Mouse (Mus musculus): Measurements from ENCODE around the gene Acaa1b. TPM values are rescaled to one million over a fixed set of nuclear protein-coding genes. Genes with fewer than 3 reads are reported as not detected.
A peak's percentile ranks its signal among the peaks of the same experiment; 100 is the strongest.

Acaa1b gene
- total RNA-seq, 2 experiments from 2014 or later: 2.2 to 3.3 TPM

DNA sequence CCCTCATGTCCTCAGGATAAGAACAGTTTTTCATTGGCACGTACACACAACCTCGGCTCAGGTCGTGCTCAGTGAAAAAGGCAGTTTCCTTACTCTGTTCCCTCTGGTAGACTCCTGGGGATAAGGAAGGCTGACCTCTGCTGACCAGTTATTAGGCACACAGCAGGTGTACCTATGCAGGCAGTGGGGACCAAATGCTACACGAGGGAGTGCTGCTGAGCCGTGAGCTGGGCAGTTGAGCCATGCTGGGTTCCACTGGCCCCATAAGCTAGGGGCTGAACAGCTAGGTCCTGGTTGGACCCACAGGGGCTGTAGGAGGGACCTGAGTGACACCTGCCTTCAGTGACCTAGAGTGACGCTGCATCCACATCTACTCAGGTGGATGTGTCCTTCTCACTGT lies 11.3 kb downstream of the Acaa1b start:
- intact Hi-C loops (cut with DNase I): no loop called here
- DNase-seq (ENCODE audit: extremely low spot score in 1 of 2, low spot score in 2 of 2): no peak

DNA sequence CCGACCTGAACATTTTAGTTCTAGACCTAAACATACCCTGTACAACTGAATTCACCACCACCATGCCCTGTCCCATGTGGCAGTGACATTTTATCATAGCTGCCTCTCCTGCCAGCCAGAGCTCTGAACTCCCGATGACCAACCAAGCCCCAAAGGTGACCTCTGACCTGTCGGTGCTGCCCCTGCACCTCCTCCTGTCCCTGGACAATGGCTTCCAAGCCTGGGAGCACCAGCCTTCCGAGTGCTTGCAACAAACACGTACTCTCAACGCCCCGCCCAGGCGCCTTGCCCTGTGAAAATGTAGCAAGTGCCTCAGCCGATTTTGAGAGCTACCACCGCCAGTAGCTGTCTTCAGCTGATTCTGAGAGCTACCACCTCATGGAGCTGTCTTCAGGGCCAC lies 11.8 kb downstream of the Acaa1b start:
- DNase-seq (ENCODE audit: extremely low spot score in 1 of 2, low spot score in 2 of 2): no peak
- intact Hi-C loops (cut with DNase I): no loop called here

DNA sequence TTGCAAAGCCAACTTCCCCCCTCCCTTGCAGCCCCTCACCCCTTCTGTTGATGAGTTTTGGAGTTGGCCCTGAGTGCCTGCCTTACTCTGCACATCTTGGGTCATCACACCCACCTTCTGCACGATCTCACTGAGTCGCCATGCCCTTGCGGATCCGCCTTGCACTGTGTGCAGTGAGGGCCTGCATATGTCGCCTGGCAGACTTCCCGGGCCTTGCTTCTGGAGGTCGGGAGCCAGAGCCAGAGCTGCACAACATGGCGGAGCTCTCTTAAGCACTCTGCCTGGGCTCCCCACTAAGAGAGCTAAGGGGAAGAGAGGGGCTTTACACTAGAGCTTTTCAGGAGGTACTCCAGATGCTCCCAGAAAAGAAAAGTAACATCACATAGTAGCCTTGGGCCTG lies 12.2 kb downstream of the Acaa1b start:
- intact Hi-C loops (cut with DNase I): no loop called here
- no peak for DNase-seq (ENCODE audit: extremely low spot score in 1 of 2, low spot score in 2 of 2)

DNA sequence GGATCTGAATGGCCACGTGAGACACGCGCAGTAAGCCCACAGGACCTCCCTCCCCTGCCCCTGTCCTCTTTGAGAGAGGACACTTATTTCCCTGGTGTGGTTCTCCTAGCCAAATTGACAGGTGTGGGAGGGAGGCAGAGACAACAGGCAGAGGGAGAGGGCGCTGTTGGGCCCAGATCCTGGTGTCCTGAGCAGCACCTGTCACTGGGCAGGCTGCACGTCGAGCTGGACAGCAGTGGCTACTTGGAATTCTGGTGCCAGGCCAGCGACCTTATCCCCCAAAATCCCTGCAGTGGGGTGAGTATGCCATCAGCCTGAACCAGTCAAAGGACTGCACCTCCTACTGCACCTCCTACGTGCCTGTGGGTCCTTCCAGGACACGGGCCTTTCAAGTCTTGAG lies 13.5 kb downstream of the Acaa1b start:
- intact Hi-C loops (cut with DNase I): no loop called here
- DNase-seq (ENCODE audit: extremely low spot score in 1 of 2, low spot score in 2 of 2): no peak

DNA sequence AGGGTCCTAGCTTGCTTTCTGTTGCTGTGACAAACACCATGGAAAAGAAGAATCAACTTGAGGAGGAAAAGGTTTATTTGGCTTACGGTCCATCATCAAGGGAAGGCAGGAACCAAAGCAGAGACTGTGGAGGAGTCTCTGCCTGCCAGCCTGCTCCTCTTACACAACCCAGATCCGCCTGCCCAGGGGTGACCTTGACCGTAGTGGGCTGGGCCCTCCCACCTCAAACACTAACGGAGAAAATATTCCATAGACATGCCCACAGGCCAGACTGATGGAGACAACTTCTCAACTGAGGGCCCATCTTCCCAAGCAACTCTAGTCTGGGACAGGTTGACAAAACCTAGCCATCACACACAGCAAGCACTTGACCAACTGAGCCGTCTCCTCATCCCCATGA lies 14.8 kb downstream of the Acaa1b start:
- DNase-seq (ENCODE audit: extremely low spot score in 1 of 2, low spot score in 2 of 2): no peak
- intact Hi-C loops (cut with DNase I): no loop called here

DNA sequence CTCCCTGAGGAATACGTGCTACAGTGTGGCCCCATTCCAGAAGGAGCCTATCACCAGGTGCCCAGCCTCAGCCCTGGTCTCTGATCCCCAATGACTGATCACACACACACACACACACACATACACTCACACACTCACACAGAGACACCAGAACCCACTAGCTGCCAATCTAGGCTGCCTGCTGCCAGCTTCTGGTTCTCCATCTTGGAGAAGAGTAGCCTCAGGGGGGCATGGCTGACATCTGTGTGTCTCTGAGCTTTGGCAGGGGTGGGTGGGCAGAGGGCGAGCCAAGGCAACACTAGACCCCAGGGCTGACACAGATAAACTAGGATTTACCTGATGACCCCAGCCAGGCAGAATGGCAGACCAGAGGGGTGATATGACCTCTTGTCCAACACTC lies 18.1 kb downstream of the Acaa1b start:
- intact Hi-C loops (cut with DNase I): no loop called here
- no peak for DNase-seq (ENCODE audit: extremely low spot score in 1 of 2, low spot score in 2 of 2)

DNA sequence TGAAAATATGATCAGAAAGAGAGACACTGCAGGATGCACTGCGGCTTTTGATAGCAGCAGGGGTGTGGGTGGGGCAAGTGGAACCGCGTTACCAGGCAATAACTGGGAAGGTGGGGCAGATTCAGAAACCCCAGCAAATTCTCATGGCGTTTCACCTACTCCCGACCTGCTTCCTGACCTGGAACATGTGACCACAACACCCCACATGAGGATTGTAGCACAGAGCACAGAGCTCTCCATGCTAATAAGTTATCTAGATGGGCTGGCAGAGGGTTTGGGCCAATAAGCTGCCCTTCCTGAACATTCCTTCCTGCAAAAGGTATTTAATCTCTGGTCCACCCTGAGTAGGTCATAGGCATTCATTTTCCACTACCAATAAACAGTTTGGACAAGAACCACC lies 26.2 kb downstream of the Acaa1b start:
- no peak for DNase-seq (ENCODE audit: extremely low spot score in 1 of 2, low spot score in 2 of 2)
- intact Hi-C loops (cut with DNase I): no loop called here

DNA sequence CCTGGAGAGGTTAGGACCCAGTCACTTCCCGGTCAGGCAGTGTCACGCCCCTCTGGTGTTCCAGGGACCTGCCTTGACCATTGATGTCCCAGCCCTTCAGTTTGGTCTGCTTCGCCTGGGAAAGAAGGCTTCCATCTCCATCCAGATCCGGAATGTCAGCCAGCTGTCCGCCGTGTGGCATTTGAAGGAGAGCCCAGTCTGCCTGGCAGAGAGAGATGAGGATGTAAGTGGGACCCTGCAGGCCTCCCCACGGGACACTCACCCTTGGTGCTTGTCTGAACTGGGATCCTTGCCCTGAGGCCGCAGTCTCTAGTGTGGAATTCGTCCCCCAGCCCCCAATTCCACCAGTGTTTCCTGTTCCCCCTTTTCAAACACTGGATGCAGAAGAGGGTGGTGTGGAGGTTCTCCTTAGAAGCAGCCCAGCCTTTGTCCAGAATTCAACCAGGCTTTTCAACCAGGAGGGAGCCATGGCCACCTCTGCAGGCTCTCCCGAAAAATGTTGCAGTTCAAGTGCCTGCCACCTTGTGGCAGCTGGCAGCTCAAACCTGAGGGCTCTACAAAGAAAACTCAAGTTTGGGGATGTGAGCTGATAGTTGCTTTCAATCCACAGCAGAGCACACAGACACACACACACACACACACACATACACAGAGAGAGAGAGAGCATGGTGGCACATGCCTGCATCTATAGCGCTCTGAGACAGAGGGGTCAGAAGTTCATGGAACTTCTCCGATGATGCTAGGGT lies 28.3 kb downstream of the Acaa1b start:
- no peak for DNase-seq (ENCODE audit: extremely low spot score in 1 of 2, low spot score in 2 of 2)
- intact Hi-C loops (cut with DNase I): no loop called here

DNA sequence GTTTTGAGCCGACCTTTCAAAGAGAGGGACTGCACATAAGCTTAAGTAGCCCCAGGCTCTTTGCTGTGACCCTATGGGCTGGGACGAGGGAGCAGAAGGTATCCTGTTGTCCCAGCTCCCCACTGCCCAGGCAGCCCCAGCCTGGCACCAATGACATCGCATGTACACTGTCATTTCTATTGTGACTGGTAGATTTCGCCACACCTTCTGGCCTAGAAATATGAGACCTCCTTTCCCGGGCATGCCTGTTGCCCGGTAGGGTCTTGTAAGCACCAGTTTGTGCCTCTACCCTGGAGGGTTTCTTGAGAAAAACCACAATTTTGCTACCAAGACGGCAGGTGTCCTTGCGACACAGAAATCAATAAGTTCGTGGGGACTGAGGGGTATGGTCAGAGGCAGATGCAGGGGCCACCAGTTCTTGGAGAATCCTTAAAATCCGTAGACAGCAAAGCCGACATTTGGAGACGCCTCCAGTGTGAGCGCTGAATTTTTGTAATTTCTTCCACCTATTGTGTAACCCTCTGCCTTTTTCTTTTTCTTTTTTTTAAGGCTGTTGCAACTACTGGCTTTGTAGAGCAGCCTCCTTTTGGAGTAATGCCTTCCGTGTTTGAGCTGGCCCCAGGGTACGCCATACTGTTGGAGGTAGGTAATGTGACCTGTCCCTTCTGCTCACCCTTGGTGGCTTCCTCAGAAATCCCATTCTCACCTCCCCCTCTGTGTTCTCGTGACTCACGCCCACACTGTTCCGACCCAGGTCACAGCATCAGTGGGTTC lies 34.1 kb downstream of the Acaa1b start:
- DNase-seq (ENCODE audit: extremely low spot score in 1 of 2, low spot score in 2 of 2): no peak
- intact Hi-C loops (cut with DNase I): no loop called here

DNA sequence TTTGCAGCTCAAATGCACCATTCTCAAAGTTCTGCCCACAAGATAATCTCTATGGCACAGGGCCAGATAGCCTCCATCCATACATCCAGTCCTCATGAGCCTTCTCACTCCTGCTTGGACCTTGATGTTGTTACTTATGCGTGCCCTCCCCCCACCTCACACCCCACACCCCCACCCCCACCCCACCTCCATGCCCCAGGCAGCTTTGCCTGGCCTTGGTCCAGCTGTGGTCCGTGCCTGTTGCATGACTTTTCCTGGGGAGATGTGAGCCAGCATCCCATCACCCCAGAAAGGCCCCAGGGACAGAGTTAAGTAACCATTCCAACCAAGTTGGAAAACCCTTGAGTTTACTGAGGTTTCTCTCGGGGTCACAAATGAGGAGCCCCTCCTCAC lies 36.7 kb downstream of the Acaa1b start:
- intact Hi-C loops (cut with DNase I): no loop called here
- DNase-seq (ENCODE audit: extremely low spot score in 1 of 2, low spot score in 2 of 2): no peak

DNA sequence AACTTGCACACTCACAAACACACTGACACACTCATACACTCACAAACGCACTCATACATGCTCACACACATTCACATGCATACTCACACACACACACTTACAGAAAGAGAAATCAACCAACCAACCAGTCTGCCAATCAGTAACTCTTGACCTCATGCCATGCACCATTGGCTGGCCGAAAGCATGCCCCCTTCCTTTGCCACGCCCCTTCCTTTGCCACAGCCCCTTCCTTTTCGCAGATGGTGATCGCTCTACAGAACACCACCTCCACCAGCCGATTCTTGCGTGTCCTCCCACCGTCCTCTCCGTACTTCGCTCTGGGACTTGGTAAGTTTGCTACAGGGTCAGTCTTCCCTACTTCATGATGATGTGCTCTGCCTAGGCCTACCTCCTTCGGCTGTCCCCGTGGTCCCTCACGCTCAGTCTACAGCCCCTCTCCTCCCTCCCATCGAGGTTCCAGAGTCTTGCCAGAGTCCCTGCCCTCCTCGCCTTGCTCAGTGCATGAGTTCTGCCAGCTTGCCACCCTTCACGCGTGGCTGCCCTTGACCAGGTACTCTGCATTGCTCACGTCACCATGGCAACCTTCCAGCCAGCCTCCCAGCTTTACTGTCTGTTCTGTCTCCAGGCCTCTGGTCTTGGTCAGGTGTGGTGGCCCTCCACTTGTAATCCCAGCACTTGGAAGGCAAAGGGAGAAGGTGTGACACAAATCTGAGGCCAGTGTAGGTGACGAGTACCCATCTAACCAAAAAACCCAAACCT lies 37.3 kb downstream of the Acaa1b start:
- intact Hi-C loops (cut with DNase I): no loop called here

DNA sequence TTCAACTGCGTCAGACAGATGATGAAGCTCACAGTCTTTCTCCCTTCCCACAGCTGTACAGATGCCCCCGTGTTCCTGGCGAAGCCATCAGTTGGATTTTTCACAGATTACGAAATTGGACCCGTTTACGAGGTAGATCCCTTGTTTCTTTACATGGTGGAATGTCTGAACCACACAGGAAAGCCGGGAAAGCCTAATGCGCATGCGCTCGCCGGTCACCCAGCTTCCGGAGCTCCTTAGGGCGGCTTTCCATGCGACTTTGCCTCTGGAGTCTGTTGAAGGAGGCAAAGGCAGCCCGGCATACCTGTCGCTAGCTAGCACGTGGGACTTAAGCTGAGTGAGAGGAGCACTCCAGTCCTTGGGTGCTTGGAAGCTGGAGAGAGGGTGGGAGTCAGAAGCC lies 42.0 kb downstream of the Acaa1b start:
- intact Hi-C loops (cut with DNase I): no loop called here
- DNase-seq (ENCODE audit: extremely low spot score in 1 of 2, low spot score in 2 of 2): no peak

More for the DNA sequence above, 37.3 kb downstream of the Acaa1b start:
- no peak for DNase-seq (ENCODE audit: extremely low spot score in 1 of 2, low spot score in 2 of 2)

DNA sequence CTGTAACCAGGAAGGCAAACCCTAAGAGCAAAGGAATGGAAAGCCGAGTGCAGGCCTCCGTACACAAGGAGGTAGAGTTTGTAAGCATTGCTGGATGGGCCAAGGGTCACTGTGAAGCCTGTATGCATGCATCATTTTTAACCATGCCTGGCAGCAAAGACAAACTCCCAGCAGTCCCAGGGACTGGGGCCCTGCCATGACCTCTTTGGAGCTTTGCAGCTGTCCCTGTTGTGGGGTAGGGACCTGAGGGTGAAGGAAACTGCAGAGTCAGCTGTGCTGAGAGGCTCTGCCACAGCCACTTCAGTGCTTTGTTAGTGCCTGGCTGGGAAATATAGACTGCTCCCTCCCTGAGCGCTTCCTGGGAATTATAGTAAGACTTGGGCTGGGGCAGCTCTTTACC lies 46.3 kb downstream of the Acaa1b start:
- no peak for DNase-seq (ENCODE audit: extremely low spot score in 1 of 2, low spot score in 2 of 2)
- intact Hi-C loops (cut with DNase I): no loop called here

DNA sequence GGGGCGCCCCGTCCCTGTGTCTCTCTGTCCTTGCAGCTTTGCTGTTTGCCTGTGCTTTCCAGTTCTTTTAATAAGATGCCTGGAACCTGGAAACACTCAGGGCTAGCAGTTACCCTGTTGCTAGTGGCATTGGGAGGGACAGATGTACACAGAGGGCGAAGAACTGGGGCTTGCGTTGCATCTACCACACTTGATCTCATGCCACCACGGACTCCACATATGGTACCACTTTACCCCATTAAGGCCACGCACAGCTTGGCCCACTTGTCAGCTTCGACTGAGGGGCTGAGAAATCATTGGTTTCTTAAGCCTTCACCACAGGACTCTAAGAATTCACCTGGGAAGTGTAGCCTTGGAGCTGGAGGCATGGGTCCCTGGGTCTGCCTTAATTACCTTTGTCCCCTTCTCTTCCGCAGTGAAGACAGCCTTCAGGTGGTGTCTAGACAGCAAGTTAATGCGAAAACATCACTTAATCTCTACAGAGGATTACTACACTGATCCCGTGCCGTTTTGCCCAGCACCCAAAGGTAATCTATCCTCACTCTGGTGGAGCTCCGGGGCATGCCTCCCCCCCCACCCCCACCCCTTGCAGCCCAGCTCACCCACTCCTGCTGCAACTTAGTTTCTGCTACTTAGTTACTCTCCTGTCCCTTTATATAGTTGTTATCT lies 47.1 kb downstream of the Acaa1b start:
- intact Hi-C loops (cut with DNase I): no loop called here

DNA sequence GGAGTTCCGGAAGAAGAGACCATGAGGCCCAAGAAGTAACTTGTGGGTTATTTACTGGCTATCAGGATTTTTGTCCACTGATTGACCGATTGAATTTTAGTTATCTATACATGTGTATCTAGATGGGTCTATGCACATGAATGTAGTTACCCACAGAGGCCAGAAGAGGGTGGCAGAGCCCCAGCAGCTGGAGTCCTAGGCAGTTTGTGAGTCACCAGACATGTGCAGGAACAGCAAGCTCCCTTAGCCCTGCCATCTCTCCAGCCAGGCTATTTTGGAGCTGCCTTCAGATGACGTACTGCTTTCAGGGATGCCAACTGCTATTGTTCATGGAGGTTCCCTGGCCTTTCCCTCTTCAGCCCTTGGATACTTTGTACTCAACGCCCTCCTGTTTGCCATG lies 49.3 kb downstream of the Acaa1b start:
- no peak for DNase-seq (ENCODE audit: extremely low spot score in 1 of 2, low spot score in 2 of 2)
- intact Hi-C loops (cut with DNase I): no loop called here

More for the DNA sequence above, 47.1 kb downstream of the Acaa1b start:
- no peak for DNase-seq (ENCODE audit: extremely low spot score in 1 of 2, low spot score in 2 of 2)

DNA sequence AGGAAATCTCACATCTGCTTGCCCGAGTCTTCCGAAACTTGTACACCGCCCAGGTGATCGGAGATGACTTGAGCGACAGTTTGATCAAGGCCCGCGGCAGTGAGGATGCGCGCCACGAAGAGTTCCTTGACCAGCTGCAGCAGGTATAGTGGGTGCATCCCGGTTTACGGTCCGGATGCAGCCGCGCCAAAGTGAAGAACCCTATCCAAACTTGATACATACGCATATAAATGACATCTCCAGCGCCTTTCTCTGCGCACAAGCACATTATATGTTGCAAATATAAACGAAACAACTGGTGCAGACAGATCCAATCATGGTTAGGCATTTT lies 54.1 kb downstream of the Acaa1b start:
- intact Hi-C loops (cut with DNase I): no loop called here
- no peak for DNase-seq (ENCODE audit: extremely low spot score in 1 of 2, low spot score in 2 of 2)

DNA sequence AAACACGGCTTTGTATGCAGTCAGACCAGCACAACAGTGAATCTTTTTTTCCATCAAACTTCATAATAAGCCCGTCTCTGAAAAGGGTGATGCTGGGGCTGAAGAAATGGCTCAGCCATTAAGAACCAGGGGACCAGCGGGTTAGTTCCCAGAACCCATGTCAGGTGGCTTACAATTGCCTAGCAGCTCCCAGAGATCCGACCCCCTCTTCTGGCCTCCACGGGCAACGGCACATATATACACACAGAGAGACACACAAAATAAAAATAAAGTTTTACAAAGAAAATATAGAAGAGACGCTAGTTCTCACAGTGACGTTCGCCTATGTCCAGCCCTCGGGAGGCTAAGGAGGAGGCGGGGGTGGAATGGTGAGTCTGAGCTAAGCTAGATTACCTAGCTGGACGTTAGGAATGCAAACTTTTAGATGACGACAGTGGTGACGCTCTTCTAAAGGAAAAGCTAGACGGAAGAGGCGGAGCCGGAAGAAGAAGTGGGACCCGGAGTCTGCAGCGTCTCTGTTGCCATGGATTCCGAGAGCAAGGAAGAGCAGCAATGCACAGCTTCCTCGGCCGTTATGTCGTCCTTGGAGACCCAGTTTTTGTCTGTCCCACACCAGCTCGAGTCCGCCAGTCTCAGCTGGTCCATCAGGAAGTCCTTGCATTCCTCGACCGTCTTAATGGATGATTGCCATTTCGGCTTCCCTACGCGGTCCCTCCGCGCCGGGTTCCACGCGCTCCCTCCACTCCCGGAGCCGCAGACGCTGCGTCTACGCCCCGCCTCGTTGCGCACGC lies 54.7 kb downstream of the Acaa1b start, which contains the start of gene Dlec1:
Dlec1 (plus strand) TSS at position 487 of the 791 bp plus-strand sequence.
- intact Hi-C loops (cut with DNase I): no loop called here
- DNase-seq (ENCODE audit: extremely low spot score in 1 of 2, low spot score in 2 of 2): peak; percentile 81 to 82

DNA sequence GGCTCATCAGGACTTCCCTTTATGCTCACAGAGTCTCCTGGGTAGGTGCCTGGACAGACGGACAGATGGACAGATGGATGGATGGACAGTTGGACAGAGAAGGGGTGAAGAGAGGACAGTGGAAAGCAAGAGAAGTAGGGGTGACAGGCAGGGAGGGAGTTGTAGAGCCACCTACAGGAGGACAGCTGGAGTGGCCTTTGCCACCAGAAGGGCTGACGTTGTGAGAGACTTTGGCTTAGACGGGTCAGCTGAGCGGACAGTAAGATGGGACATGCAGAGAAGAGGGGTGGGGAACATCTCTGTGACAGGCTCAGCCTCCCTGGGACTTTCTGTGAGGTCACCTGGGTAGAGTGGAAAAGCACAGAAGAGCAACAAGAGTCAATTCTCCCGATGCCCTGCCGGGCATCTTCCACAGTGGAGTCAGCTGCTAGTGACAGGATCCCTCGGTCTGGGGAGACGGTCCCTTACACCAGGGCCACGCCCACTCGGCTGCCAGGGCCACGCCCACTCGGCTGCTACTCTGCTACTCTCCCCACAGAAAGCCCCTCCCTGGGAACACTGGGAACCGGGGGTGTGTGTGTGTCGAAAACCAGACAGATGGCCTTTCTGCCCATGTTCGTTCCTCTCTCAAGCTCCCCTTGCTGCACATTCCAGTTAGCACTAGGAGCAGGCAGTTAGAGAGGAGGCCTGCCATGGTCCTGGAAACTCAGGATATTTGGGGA lies 56.6 kb downstream of the Acaa1b start:
- DNase-seq (ENCODE audit: extremely low spot score in 1 of 2, low spot score in 2 of 2): peak in 1 of 2 experiments; percentile 74

More for the DNA sequence above, 56.6 kb downstream of the Acaa1b start:
- intact Hi-C loops (cut with DNase I): no loop called here
